Mouse (Mus musculus): Measurements from ENCODE around the gene Ppp1r15b.

Gene Ppp1r15b

DNA sequence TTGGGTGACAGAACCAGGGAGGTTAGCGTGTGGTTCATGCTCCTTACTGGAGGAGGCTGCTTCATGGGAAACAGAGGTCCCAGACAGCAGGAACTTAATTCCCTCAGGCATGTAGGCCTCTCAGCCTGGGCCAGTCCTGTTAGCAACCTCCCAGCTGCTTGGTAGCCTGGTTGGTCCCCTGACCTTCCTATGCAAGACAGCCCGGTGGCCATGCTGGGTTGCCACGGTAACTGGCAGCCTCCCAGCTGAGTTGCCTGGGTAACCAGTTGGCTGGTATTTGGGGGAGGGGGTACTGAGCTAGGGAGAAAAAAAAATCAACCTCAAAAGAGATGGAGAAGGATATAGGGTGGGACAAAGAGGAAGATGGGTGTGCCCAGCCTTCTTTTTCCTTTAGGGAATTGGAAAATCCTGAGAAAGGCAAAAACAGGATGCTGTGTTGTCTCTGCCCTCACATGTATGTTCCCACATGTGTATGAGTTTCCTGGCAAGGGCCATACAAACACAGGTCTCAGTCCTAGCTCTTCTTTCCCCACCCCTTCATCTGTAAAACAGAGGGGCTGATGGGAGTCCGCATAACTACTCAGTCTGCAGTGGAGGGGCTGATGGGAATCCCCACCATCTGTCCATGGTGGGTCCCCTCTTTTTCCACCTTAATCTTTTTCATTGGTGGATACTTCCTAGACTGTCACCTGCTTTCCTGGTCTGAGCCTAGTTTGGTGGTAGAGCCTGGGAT, 57.2 kb downstream of the Ppp1r15b start:
- intact Hi-C loops (cut with DNase I): no loop called here

DNA sequence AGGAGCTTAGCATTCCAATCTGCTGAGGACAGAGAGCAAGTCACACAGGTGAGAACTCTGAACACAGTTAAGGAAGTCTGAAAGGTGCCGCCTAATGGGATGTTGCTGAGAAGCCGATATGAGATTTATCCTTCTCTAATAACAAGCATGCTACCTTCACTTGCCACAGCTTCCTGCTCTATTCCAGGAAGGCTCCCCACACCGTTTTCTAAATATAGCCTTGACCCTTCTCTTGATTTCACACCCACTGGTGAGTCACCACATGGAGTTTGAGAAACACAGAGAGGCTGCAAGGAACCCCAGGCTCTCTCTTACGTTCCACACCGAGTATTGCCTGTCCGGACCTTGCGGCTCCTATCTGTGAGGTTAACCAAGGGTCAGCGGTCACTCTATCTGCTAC, 57.8 kb downstream of the Ppp1r15b start:
- intact Hi-C loops (cut with DNase I): no loop called here
